Mouse (Mus musculus) effector memory CD4-positive, alpha-beta T cell, adult 7 months (primary cell): ENCODE data around the gene Zcchc8. TPM values are rescaled to one million over a fixed set of nuclear protein-coding genes. Genes with fewer than 3 reads are reported as not detected.

ENCODE experiments used
- polyA plus RNA-seq: library from polyadenylated mRNA; unstranded; fragments of 100-300 nt; shearing (Covaris generic); gene quantifications from one replicate; pipeline ENCODE4 v1.2.1, GENCODE M21; 2017

The Zcchc8 gene
- 65.1 TPM for polyA plus RNA-seq

DNA sequence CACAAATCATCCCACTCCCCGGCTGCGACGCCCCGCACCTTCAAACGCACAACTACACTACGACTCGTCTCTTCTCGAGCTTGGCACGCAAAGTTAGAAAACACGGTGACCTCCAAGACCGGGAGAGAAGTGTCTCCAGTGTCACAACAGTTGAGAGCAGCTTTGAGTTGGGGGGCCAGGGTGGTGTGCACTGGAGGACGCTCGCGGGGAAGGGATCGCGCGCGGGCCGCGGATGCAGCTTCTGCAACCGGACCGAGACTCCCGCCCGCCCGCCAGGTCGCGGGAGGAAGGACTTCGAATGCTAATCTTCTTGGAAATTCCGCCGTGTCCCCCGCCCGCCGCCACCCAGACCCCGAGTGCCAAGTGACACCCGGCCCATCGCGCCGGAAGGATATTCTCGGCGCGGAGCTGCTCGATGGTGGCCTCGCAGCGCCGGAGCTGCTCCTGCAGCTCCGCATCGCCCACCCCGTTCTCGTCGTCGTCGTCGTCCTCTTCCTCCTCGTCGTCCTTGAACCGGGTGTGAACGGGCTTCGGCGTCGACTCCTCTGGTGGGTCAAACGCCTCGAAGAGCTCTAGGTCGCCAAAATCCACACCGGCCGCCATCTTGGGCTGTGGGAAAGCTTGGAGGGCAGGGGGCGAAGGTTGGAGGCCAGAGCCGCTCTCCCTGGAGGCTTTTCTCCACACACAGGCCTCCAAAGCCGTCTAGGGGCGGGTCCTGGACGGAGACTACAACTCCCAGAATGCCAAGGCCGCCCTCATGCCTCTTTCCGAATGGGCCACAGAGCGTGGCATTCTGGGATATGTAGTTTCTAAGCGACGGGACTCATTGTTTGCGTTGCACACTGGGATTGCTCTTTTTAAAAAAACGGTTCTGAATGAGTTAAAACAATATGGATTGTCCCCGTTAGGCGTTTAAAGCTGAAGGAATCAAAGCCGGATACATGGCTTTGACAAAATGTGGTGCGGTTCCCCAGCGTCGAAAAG lies at the start of gene Zcchc8:
Gene Zcchc8, minus strand, starts transcription at position 773 of the 984 bp plus-strand sequence.

DNA sequence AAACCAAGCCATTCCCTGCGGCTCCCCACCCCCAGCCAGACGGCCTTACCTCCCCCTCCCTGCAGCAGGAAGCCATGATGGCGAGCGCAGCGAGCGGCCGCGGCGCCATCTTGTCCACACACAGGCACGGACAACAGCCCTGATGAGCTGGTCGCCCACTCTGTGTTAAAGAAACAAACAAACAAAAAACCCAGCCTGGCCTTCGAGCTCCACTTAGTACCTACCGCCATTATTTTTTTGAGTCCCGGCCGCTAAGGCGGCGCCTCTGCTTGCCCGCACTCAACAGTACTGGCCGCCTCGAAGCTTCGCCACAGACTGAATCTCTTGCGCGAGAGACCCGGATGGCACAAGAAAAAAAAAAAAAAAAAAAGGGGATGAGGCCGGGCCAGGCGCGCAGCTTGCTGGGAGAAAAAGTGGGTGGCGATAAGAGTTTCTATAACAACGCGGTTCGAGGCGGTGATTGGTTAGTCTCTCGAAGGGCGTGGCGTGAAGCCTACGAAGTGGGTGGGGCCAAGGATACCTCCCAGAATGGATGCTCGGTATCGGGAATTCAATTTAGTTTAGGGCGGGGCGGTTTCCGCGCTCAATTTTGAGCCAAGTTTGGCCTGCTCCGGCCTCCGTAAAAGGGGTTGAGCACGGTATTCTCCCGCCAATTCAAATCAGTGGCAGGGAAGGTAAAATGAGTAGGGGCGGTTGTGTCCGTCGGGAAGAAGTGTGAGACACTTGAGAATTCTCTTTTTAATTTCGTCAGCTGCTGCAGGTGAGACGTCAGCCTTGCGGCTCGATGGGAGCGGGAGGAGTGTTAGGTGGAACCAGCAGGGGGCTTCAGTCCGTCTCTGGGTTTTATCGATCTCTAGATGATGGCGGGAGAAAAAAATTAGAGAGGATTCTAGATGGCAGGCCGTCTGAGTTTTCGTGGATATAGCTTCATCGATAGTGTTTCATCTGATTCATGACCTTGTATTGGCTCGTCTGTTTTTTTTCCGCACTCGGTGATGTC lies 28.5 kb upstream of the Zcchc8 start, which contains the start of the genes Rsrc2 and Kntc1:
Gene Rsrc2, minus strand, starts transcription at position 350 of the 1,000 bp plus-strand sequence.
Gene Kntc1, plus strand, starts transcription at position 652 of the 1,000 bp plus-strand sequence.

GRCm38 (mm10) chr5:123684221-123685144 lies 36.4 kb downstream of the Zcchc8 start, which contains the start of gene Clip1:
Clip1 (minus strand) TSS chr5:123684618.

Other genes starting within 250 kb of the Zcchc8 start
- gene Lrrc43, start 231.8 kb downstream of the Zcchc8 start, polyA plus RNA-seq = not detected
- gene Il31, start 231.6 kb downstream of the Zcchc8 start, polyA plus RNA-seq = not detected
- not detected for gene B3gnt4, start 210.6 kb downstream of the Zcchc8 start, polyA plus RNA-seq
- gene Diablo, start 196.9 kb downstream of the Zcchc8 start, polyA plus RNA-seq = 69.4 TPM
- gene Gm49027, start 195.6 kb downstream of the Zcchc8 start, polyA plus RNA-seq = 0.54 TPM
- 31.6 TPM for gene Vps33a, start 148.1 kb downstream of the Zcchc8 start, polyA plus RNA-seq
- 147 TPM for gene Clip1, start 36.5 kb downstream of the Zcchc8 start, polyA plus RNA-seq
- 290 TPM for gene Rsrc2, start 28.3 kb upstream of the Zcchc8 start, polyA plus RNA-seq
- 4.0 TPM for gene Kntc1, start 28.6 kb upstream of the Zcchc8 start, polyA plus RNA-seq
- gene Hcar2, start 144.4 kb upstream of the Zcchc8 start, polyA plus RNA-seq = 0.26 TPM
- gene Hcar1, start 158.9 kb upstream of the Zcchc8 start, polyA plus RNA-seq = not detected
- 64.7 TPM for gene Denr, start 186.1 kb upstream of the Zcchc8 start, polyA plus RNA-seq
- gene Gm43518, start 206.3 kb upstream of the Zcchc8 start, polyA plus RNA-seq = 3.1 TPM
- gene Ccdc62, start 209.6 kb upstream of the Zcchc8 start, polyA plus RNA-seq = 3.6 TPM